Mouse (Mus musculus): ENCODE data around the gene Klhdc1. TPM values are rescaled to one million over a fixed set of nuclear protein-coding genes. Genes with fewer than 3 reads are reported as not detected.

The Klhdc1 gene
- total RNA-seq, 2 experiments from 2014 or later = 13.1 to 16.1 TPM

- intact Hi-C loops (cut with DNase I) = no loop called here
- DNase-seq = no peak
These were observed 20.2 kb upstream of the Klhdc1 start for GRCm38 (mm10) chr12:69220613-69221277.

GRCm38 (mm10) chr12:69227776-69228466 is 13.1 kb upstream of the Klhdc1 start, which contains the start of gene Pole2:
Pole2 (minus strand) TSS chr12:69228195.
- intact Hi-C loops (cut with DNase I) = no loop called here
- peak; percentile 89 for DNase-seq

GRCm38 (mm10) chr12:69229251-69229650 is 11.7 kb upstream of the Klhdc1 start:
- intact Hi-C loops (cut with DNase I) = no loop called here
- no peak for DNase-seq

GRCm38 (mm10) chr12:69235782-69236181 is 5.2 kb upstream of the Klhdc1 start:
- intact Hi-C loops (cut with DNase I) = no loop called here
- DNase-seq = no peak

GRCm38 (mm10) chr12:69238284-69238683 is 2.7 kb upstream of the Klhdc1 start:
- intact Hi-C loops (cut with DNase I) = no loop called here
- DNase-seq = no peak

- intact Hi-C loops (cut with DNase I) = no loop called here
- no peak for DNase-seq
These were observed 412 bp downstream of the Klhdc1 start for GRCm38 (mm10) chr12:69241405-69241770.

GRCm38 (mm10) chr12:69241771-69242431 is 925 bp downstream of the Klhdc1 start:
- intact Hi-C loops (cut with DNase I) = no loop called here

GRCm38 (mm10) chr12:69249766-69250165 is 8.8 kb downstream of the Klhdc1 start:
- intact Hi-C loops (cut with DNase I) = no loop called here
- no peak for DNase-seq

More at GRCm38 (mm10) chr12:69241771-69242431, 925 bp downstream of the Klhdc1 start:
- peak; percentile 76 for DNase-seq

GRCm38 (mm10) chr12:69250756-69251155 is 9.8 kb downstream of the Klhdc1 start:
- intact Hi-C loops (cut with DNase I) = no loop called here

GRCm38 (mm10) chr12:69253806-69254205 is 12.8 kb downstream of the Klhdc1 start:
- DNase-seq = no peak

More at GRCm38 (mm10) chr12:69250756-69251155, 9.8 kb downstream of the Klhdc1 start:
- no peak for DNase-seq

GRCm38 (mm10) chr12:69257836-69258235 is 16.9 kb downstream of the Klhdc1 start:
- no peak for DNase-seq
- intact Hi-C loops (cut with DNase I) = no loop called here

More at GRCm38 (mm10) chr12:69253806-69254205, 12.8 kb downstream of the Klhdc1 start:
- intact Hi-C loops (cut with DNase I) = no loop called here

- intact Hi-C loops (cut with DNase I) = no loop called here
- DNase-seq = no peak
These were observed 21.3 kb downstream of the Klhdc1 start for GRCm38 (mm10) chr12:69262251-69262650.

GRCm38 (mm10) chr12:69265031-69265430 is 24.1 kb downstream of the Klhdc1 start:
- intact Hi-C loops (cut with DNase I) = no loop called here
- no peak for DNase-seq

- intact Hi-C loops (cut with DNase I) = no loop called here
- DNase-seq = no peak
These were observed 27.1 kb downstream of the Klhdc1 start for GRCm38 (mm10) chr12:69267956-69268632.

- intact Hi-C loops (cut with DNase I) = no loop called here
- DNase-seq = no peak
These were observed 28.0 kb downstream of the Klhdc1 start for GRCm38 (mm10) chr12:69268956-69269355.

GRCm38 (mm10) chr12:69279931-69280469 is 39.0 kb downstream of the Klhdc1 start:
- intact Hi-C loops (cut with DNase I) = no loop called here
- DNase-seq = no peak

- DNase-seq = no peak
- intact Hi-C loops (cut with DNase I) = no loop called here
These were observed 39.9 kb downstream of the Klhdc1 start for GRCm38 (mm10) chr12:69280915-69281314.

- intact Hi-C loops (cut with DNase I) = no loop called here
- DNase-seq = no peak
These were observed 42.2 kb downstream of the Klhdc1 start for GRCm38 (mm10) chr12:69283146-69283545.

GRCm38 (mm10) chr12:69287535-69287934 is 46.6 kb downstream of the Klhdc1 start:
- no peak for DNase-seq
- intact Hi-C loops (cut with DNase I) = no loop called here

GRCm38 (mm10) chr12:69288699-69289098 is 47.7 kb downstream of the Klhdc1 start:
- no peak for DNase-seq
- intact Hi-C loops (cut with DNase I) = no loop called here

GRCm38 (mm10) chr12:69292401-69292800 is 51.4 kb downstream of the Klhdc1 start:
- DNase-seq = no peak
- intact Hi-C loops (cut with DNase I) = no loop called here

Measured in left cerebral cortex, postnatal 4 days (tissue).